Mouse (Mus musculus): ENCODE measurements around the gene Csrp1.

The Csrp1 gene

GRCm38 (mm10) chr1:135766592-135767306 is 46.9 kb downstream of the Csrp1 start:
- in situ Hi-C loops (cut with MboI; ENCODE audit: unreplicated experiment in 2 of 2): no loop called here

DNA sequence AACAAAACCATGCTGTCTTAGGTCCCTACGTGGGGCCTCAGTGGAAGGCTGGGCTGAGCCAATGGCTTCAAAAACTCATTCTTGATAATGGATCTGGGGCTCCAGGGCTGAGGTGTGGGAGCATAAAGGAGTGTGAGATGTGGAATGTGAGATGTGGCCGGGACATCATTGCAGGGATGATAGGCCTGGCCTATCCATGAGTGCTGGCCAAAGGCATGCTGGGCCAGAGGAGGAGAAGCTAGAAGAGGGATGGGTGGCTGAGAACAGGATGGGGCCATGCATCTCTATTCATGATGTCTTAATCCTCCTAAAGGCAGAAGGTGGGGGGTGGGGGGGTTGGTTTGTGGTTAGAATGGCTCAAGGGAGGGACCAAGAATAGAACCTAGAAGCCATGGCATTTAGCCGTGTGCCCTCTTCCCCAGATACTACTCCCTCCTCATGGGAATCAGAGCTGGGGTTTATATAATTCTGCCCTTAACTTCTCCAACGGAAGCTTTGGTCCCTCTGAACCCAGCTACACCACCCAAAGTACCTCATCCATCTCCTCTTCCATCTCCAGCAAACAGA is 47.5 kb downstream of the Csrp1 start:
- in situ Hi-C loops (cut with MboI; ENCODE audit: unreplicated experiment in 2 of 2): no loop called here

DNA sequence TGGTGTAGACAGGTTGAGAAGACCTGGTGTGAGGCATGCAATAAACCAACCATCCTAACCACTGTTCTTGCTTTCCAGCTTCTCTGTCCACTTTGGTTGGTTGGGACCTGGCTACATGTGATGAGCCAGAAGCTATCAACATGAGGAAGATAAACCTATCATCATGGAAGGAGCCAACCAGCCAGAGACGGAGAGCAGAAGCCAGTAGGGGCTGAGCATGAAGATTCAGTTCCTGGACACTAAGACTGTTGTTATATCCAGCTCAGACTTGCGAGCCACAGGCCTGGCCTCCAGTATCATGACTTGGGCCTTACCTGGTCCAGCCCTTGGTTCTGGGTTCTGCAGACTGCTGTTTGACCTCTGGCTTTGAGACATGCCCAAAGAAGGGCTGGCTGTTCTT is 48.5 kb downstream of the Csrp1 start:
- in situ Hi-C loops (cut with MboI; ENCODE audit: unreplicated experiment in 2 of 2): no loop called here

DNA sequence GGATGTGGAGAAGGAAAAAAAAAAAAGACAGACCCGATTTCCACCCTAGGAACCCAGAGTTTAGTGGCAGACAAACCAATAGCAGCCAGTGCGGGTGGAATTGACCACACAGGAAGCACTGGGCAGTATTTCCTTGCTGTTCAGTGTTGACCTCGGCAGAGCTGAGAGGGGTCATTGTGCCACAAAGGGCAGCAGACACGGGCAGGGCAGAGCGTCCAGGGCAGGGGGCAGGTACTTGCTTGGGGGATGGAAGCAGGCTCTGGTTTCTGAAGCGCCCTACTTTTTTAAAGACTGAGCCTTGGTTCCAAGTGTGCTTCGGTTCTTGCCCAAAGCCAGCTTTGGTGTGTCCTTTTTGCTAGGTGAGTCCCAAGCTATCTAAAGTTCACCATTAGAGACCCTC is 50.4 kb downstream of the Csrp1 start:
- in situ Hi-C loops (cut with MboI; ENCODE audit: unreplicated experiment in 2 of 2): no loop called here

GRCm38 (mm10) chr1:135770896-135771572 is 51.2 kb downstream of the Csrp1 start:
- in situ Hi-C loops (cut with MboI; ENCODE audit: unreplicated experiment in 2 of 2): no loop called here

- in situ Hi-C loops (cut with MboI; ENCODE audit: unreplicated experiment in 2 of 2): no loop called here
Measured at GRCm38 (mm10) chr1:135771573-135771970, 51.7 kb downstream of the Csrp1 start.

GRCm38 (mm10) chr1:135776596-135776995 is 56.7 kb downstream of the Csrp1 start:
- in situ Hi-C loops (cut with MboI; ENCODE audit: unreplicated experiment in 2 of 2): no loop called here

DNA sequence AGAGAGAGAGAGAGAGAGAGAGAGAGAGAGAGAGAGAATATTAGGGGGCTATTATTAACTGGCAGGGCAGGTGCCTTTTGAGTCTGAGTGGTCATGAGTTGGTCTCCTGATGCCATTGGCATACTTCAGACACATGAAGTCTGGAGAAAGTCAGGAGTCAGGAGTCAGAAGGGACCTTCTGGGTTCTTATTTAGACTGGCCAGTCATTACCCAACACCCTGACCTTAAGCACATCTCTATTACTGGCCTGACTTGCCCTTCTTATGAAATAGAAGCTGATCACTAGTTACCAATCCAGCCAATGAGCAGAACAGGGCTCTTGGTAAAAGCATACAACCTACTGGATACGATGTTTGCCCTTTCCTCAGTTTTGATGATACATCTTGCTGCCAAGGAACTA is 57.2 kb downstream of the Csrp1 start:
- in situ Hi-C loops (cut with MboI; ENCODE audit: unreplicated experiment in 2 of 2): no loop called here

DNA sequence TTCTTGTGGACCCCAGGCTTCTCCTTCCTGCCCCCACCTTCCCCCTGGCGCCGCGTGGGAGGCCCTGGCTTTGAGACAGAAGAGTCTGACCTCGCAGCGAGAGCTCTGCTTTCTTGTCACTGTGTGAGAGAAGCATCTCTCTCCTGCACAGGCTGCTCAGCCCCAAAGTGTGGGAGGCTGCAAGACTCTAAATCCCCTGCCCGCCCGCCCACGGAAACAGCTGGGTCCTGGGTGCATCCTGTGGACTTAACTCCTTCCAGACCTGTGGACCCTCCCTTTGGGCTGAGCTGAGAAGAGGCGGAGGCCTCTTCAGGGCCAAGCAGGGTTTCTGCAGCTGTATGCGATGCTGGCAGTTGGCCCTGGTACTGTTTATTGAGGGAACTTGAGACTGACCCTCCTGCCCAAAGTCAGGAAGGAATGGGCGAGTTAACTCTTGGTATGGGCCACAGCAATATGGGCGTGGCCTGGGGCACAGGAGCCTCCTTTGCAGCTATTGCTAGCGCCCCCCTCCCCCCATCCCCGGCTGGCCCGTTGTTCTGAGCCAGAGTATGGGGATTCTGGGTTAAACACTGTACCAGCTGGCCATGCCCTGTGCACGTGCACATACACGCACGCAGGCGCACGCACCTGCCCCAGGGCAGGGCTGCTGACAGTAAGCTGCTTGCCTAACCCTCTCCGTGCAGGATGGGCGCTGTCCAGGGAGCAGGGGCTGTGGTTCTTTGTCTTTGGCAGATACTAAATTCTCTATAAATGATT is 59.1 kb downstream of the Csrp1 start, which contains the start of gene Tnni1:
Gene Tnni1, plus strand, starts transcription at position 655 of the 756 bp plus-strand sequence.
- in situ Hi-C loops (cut with MboI; ENCODE audit: unreplicated experiment in 2 of 2): no loop called here

- in situ Hi-C loops (cut with MboI; ENCODE audit: unreplicated experiment in 2 of 2): loop anchor here (5.0 kb wide), 2 partner anchors 58 to 63 kb away; partner anchors contain the start of gene Csrp1 (in 1 of the 2)
Measured at GRCm38 (mm10) chr1:135780649-135781048, 60.8 kb downstream of the Csrp1 start.

GRCm38 (mm10) chr1:135781220-135781619 is 61.4 kb downstream of the Csrp1 start:
- in situ Hi-C loops (cut with MboI; ENCODE audit: unreplicated experiment in 2 of 2): loop anchor here (5.0 kb wide), 2 partner anchors 59 to 64 kb away; partner anchors contain the start of gene Csrp1 (in 1 of the 2)

DNA sequence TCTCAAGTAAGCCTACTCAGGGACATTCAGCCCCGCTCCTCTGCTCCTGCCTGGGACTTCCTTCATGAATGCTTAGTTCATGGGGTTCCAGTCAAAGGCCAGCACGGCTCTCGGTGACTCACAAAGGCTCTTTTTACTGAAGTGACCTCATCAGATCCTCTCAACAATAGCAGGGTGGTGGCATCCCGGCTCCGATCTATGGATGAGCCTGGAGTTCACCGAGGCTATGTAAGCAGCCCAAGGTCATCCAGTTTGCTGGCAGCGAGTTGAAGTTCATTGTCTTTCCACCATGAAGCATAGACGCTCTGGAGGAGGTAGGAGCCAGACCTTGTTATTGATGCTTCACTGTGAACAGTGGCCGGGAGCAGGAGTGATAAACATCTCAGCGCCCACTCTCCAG is 63.0 kb downstream of the Csrp1 start:
- in situ Hi-C loops (cut with MboI; ENCODE audit: unreplicated experiment in 2 of 2): loop anchor here (5.0 kb wide), 2 partner anchors 61 to 66 kb away; partner anchors contain the start of gene Csrp1 (in 1 of the 2)

DNA sequence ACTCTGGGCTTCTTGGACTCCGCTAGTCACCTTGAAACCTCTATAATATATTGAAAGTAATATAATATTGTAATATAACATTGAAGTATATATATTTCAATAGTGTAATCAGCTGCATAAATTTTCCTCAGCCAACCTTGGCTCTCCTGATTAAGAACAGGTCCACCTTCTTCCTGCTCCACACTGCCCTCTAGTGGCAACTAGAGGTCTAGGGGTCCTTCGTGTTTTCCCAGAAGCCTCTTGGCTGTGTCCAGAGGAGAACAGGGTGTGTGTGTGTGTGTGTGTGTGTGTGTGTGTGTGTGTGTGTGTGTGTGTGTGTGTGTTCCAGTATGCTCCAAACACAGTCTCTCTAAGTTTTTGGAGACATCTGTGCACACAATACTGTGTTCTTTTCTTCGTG is 67.9 kb downstream of the Csrp1 start:
- in situ Hi-C loops (cut with MboI; ENCODE audit: unreplicated experiment in 2 of 2): loop anchor here in 1 of 2 experiments (5.0 kb wide), 1 partner anchor 35 kb away; no protein-coding TSS in a partner anchor

GRCm38 (mm10) chr1:135788708-135789107 is 68.8 kb downstream of the Csrp1 start:
- in situ Hi-C loops (cut with MboI; ENCODE audit: unreplicated experiment in 2 of 2): loop anchor here in 1 of 2 experiments (5.0 kb wide), 1 partner anchor 36 kb away; no protein-coding TSS in a partner anchor

DNA sequence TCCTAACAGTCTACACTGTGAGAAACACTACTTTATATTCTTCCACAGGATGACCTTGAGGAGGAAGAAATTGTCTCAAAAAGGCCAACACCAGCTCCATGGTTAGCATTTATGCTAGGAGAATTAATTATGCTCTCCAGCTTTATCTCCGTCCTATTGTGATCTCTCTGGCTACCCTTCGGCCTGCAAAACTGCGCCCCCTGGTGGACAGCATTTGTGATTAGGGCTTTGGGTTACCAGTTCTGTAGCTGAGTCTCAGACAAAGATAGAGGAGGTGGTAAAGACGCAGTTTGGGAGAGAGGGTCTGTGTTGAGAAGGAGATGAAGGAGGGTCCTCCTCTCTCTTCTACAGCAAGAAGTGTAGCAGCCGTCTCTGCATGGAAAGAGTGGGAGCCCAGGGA is 70.0 kb downstream of the Csrp1 start:
- in situ Hi-C loops (cut with MboI; ENCODE audit: unreplicated experiment in 2 of 2): loop anchor here in 1 of 2 experiments (5.0 kb wide), 1 partner anchor 38 kb away; no protein-coding TSS in a partner anchor

- in situ Hi-C loops (cut with MboI; ENCODE audit: unreplicated experiment in 2 of 2): no loop called here
Measured at GRCm38 (mm10) chr1:135792143-135792939, 72.5 kb downstream of the Csrp1 start.

GRCm38 (mm10) chr1:135793370-135794215 is 73.7 kb downstream of the Csrp1 start:
- in situ Hi-C loops (cut with MboI; ENCODE audit: unreplicated experiment in 2 of 2): no loop called here

GRCm38 (mm10) chr1:135794216-135795134 is 74.6 kb downstream of the Csrp1 start:
- in situ Hi-C loops (cut with MboI; ENCODE audit: unreplicated experiment in 2 of 2): no loop called here

Data from v-Abl transformed pro-B cells (cell line).